Mouse (Mus musculus) liver, postnatal 0 days (tissue): Measurements from ENCODE around the gene Vmn1r196.

Source experiments
- CTCF ChIP-seq: sonication (generic); IDR thresholded peaks from 2 replicates; pipeline ENCODE4 v1.5.1; 2016; ENCODE audit warnings: antibody characterized with exemption, low read depth
- EP300 ChIP-seq: IDR thresholded peaks from 2 replicates; pipeline ENCODE4 v1.6.1; 2016; ENCODE audit warnings: antibody characterized with exemption, low read depth, mild to moderate bottlenecking

DNA sequence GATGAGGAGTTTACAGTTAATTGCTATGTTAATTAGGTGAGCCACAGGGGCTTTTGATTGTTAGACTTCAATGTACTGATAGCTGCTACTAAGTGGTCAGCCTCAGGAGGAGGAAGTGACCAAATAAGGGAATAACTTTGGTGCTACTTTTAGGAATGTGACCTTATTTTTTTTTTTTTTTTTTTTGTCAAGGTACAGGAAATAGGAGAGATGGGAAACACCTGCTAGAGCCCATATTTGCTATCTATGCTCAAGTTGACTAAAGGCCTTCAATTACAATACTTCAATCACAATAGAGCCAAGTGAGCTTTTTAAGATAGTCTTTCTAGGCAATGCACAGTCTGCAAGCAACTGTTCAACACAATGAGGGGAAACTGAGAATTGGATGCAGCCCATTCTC lies 30.4 kb downstream of the Vmn1r196 start:
- TF ChIP-seq CTCF, result no peak
- TF ChIP-seq EP300, result no peak
